ENCODE assay signal across 24 mouse cellular contexts in the genomic region with DNA sequence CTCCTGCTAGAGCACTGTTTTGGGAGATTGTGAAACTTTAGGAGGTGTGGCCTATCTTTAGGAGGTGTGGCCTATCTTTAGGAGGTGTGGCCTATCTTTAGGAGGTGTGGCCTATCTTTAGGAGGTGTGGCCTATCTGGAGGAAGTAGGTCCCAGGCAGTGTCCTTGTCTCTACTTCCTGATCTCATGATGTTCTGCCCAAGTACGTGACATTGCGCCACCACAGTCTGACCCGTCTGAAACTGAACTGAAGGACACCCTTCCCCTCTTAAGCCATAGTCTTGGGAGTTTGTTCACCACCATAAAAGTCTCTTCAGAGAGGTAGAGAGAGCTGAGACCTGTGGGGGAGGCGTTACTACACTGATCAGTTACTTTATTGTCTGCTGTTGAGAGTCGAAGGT.
A peak's percentile ranks its signal among the peaks of the same experiment; 100 is the strongest.
DNase-seq lines count a peak whose midpoint lies in the region; ATAC-seq and TF ChIP-seq lines count a peak whose summit lies in the region.
"Had no signal": no experiment of that assay in that cellular context is flagged by ENCODE, and none has a peak within 500 bp of the region (broad histone marks: within the 10 kb centered on the region; RNA-seq: fewer than 3 reads in every experiment).

No protein-coding gene starts in this region.

- WGBS in embryonic facial prominence, embryonic 12.5 days: 94% methylated on average over 5 of the region's 5 CpGs
- WGBS in embryonic facial prominence, embryonic 10.5 days: 93% methylated on average over 5 of the region's 5 CpGs
- WGBS in limb, embryonic 12.5 days: 92% methylated on average over 5 of the region's 5 CpGs
- 94% methylated on average over 5 of the region's 5 CpGs for WGBS in limb, embryonic 10.5 days

- H3K27me3 ChIP-seq in embryonic facial prominence, embryonic 12.5 days: peaks cover 18% of the 10 kb centered on the region
- H3K27me3 ChIP-seq in embryonic facial prominence, embryonic 10.5 days (replicated peaks; ENCODE audit: low read depth, poor library complexity, severe bottlenecking): peaks cover 18% of the 10 kb centered on the region
- peaks cover 41% of the 10 kb centered on the region for H3K27me3 ChIP-seq in limb, embryonic 12.5 days
- peaks cover 70% of the 10 kb centered on the region for H3K27me3 ChIP-seq in limb, embryonic 10.5 days (ENCODE audit: low read depth, poor library complexity, severe bottlenecking)
- H3K27me3 ChIP-seq in Patski: peaks cover 20% of the 10 kb centered on the region

- H3K4me1 ChIP-seq in embryonic facial prominence, embryonic 12.5 days: peaks cover 18% of the 10 kb centered on the region; the same call in 1 of the 2 replicates
- H3K4me1 ChIP-seq in embryonic facial prominence, embryonic 10.5 days: peaks cover 21% of the 10 kb centered on the region
- peaks cover 43% of the 10 kb centered on the region for H3K4me1 ChIP-seq in limb, embryonic 12.5 days (replicated peaks)
- H3K4me1 ChIP-seq in limb, embryonic 10.5 days: peaks cover 32% of the 10 kb centered on the region
- H3K4me1 ChIP-seq: megakaryocyte, embryonic 14.5 days had no signal

- TF ChIP-seq CTCF in Patski (IDR thresholded peaks at IDR 0.05): no peak

- no peak overlapping the region for H3K4me2 ChIP-seq in embryonic facial prominence, embryonic 12.5 days (replicated peaks)
- no peak overlapping the region for H3K4me2 ChIP-seq in limb, embryonic 12.5 days
- H3K4me2 ChIP-seq: heart, embryonic 11.5 days; midbrain, embryonic 13.5 days had no signal

- no peak for DNase-seq in embryonic facial prominence, embryonic 10.5 days (ENCODE audit: low spot score)
- no peak for DNase-seq in limb, embryonic 10.5 days (ENCODE audit: low spot score)
- DNase-seq in Patski (ENCODE audit: low read depth, low spot score): no peak
- DNase-seq in ovary, postnatal 36 days (ENCODE audit: low spot score): no peak
- no peak for DNase-seq in heart, postnatal 10 days
- DNase-seq: adrenal gland, postnatal 25 days; cerebellum, adult 9-10 months; gastrocnemius, adult 2 months; kidney, adult 18-20 months; kidney, postnatal 14 days; lung, postnatal 10 days; thymus, postnatal 36 days had no signal

- no peak for ATAC-seq in embryonic facial prominence, embryonic 12.5 days (ENCODE audit: insufficient number of reproducible peaks, insufficient read depth, low FRiP score, low TSS enrichment)
- ATAC-seq in limb, embryonic 12.5 days (ENCODE audit: insufficient number of reproducible peaks, insufficient read depth, low FRiP score, low TSS enrichment, low read depth): 0 out of 2 replicates have a peak, but pooled peaks have one; percentile 14
- peak; percentile 17 for ATAC-seq in Patski
- peak; percentile 49; the same call in 1 of the 2 replicates for ATAC-seq in megakaryocyte, adult 5-6 weeks (ENCODE audit: poor library complexity, severe bottlenecking)
- ATAC-seq: forebrain, embryonic 14.5 days; hindbrain, embryonic 16.5 days; midbrain, embryonic 13.5 days had no signal

- H3K36me3 ChIP-seq in embryonic facial prominence, embryonic 12.5 days: no peaks in the 10 kb centered on the region
- H3K36me3 ChIP-seq in embryonic facial prominence, embryonic 10.5 days (replicated peaks): no peaks in the 10 kb centered on the region
- no peaks in the 10 kb centered on the region for H3K36me3 ChIP-seq in limb, embryonic 12.5 days
- H3K36me3 ChIP-seq in limb, embryonic 10.5 days: no peaks in the 10 kb centered on the region; the same call in 1 of the 2 replicates
- H3K36me3 ChIP-seq: hindbrain, embryonic 10.5 days; midbrain, embryonic 13.5 days had no signal

- CTCF ChIA-PET in Patski (lab: Charles Lee): no interaction called here

- no peak overlapping the region for H3K4me3 ChIP-seq in embryonic facial prominence, embryonic 12.5 days
- H3K4me3 ChIP-seq in embryonic facial prominence, embryonic 10.5 days: no peak overlapping the region
- no peak overlapping the region for H3K4me3 ChIP-seq in limb, embryonic 12.5 days (replicated peaks)
- no peak overlapping the region for H3K4me3 ChIP-seq in limb, embryonic 10.5 days
- H3K4me3 ChIP-seq: gastrocnemius, adult 2 months; hindbrain, embryonic 10.5 days; layer of hippocampus, adult 2 months; megakaryocyte, embryonic 14.5 days; midbrain, embryonic 13.5 days had no signal

- in situ Hi-C loops in Patski (cut with MboI; ENCODE audit: low pct_unique_long_range_greater_than_20kb): no loop called here

- peak overlapping the region; percentile 69; the same call in 1 of the 2 replicates for H3K27ac ChIP-seq in embryonic facial prominence, embryonic 12.5 days
- no peak overlapping the region for H3K27ac ChIP-seq in embryonic facial prominence, embryonic 10.5 days (replicated peaks)
- peak overlapping the region; percentile 81 for H3K27ac ChIP-seq in limb, embryonic 12.5 days
- H3K27ac ChIP-seq in limb, embryonic 10.5 days: no peak overlapping the region
- H3K27ac ChIP-seq: gastrocnemius, adult 2 months; hindbrain, embryonic 10.5 days; layer of hippocampus, adult 2 months; liver, embryonic 14.5 days; midbrain, embryonic 13.5 days; stomach, postnatal 0 days had no signal

- POLR2A ChIA-PET in Patski (lab: Charles Lee): no interaction called here

- intact Hi-C loops in heart, postnatal 10 days (cut with DNase I): no loop called here

- H3K9me3 ChIP-seq in embryonic facial prominence, embryonic 12.5 days: peaks cover 2% of the 10 kb centered on the region; the same call in 1 of the 2 replicates
- peaks cover 3% of the 10 kb centered on the region for H3K9me3 ChIP-seq in embryonic facial prominence, embryonic 10.5 days
- peaks cover 2% of the 10 kb centered on the region; the same call in 1 of the 2 replicates for H3K9me3 ChIP-seq in limb, embryonic 12.5 days
- 0 out of 2 replicates have a peak, but pooled peaks cover 2% of the 10 kb centered on the region for H3K9me3 ChIP-seq in limb, embryonic 10.5 days (replicated peaks)
- H3K9me3 ChIP-seq: midbrain, embryonic 13.5 days had no signal

- no peak overlapping the region for H3K9ac ChIP-seq in embryonic facial prominence, embryonic 12.5 days
- H3K9ac ChIP-seq in limb, embryonic 12.5 days (replicated peaks): no peak overlapping the region
- H3K9ac ChIP-seq: liver, embryonic 14.5 days; midbrain, embryonic 13.5 days had no signal

Comparison
In these comparisons a context has a peak if more than half of its experiments do, and no peak if none do; other contexts are left out.
1. H3K27ac ChIP-seq: peak in embryonic facial prominence, embryonic 12.5 days (single experiment) and limb, embryonic 12.5 days (single experiment); none in embryonic facial prominence, embryonic 10.5 days (single experiment) and limb, embryonic 10.5 days (single experiment).